Mouse (Mus musculus) duodenum, adult 2 months (tissue): ENCODE measurements around the gene Adam30. TPM values are rescaled to one million over a fixed set of nuclear protein-coding genes. Genes with fewer than 3 reads are reported as not detected.

ENCODE experiments used
- polyA plus RNA-seq: library from polyadenylated mRNA; depleted of rRNA; stranded (reverse); fragments of >200 nt; gene quantifications from 2 replicates; pipeline ENCODE4 v1.2.3, GENCODE M21; 2012; ENCODE audit warnings: low replicate concordance; rRNA removed

Adam30 gene
- polyA plus RNA-seq: not detected in 2 replicates

GRCm38 (mm10) chr3:98160330-98160729, at the start of gene Adam30:
TSS of gene Adam30 (plus strand) at chr3:98160630.

Other genes starting within 250 kb of the Adam30 start
- gene Notch2, start 147.1 kb upstream of the Adam30 start, polyA plus RNA-seq: 2.6 and 5.0 TPM in 2 replicates
- gene Reg4, start 61.5 kb downstream of the Adam30 start, polyA plus RNA-seq: 47.7 and 57.8 TPM in 2 replicates
- gene Hmgcs2, start 119.8 kb downstream of the Adam30 start, polyA plus RNA-seq: 3.2 and 33.1 TPM in 2 replicates
- gene Phgdh, start 179.4 kb downstream of the Adam30 start, polyA plus RNA-seq: 22.3 and 29.8 TPM in 2 replicates
- gene Zfp697, start 221.8 kb downstream of the Adam30 start, polyA plus RNA-seq: 0.33 and 0.84 TPM in 2 replicates